Mouse (Mus musculus) testis, adult 2 months (tissue): ENCODE results near the gene Bicd2.
"Not testable (repeated sequence)": the region's sequence is repeated elsewhere in the genome, so short reads cannot be mapped to it uniquely, and the experiment has no call there.

Experiments used
- CTCF ChIP-seq: fragments of 200-500 bp; IDR thresholded peaks from 2 replicates; pipeline ENCODE4 v1.5.1; 2012; ENCODE audit warnings: low read depth, mild to moderate bottlenecking, inconsistent platforms, low read length, moderate library complexity; ENCODE audit not compliant: control insufficient read depth, insufficient read depth, insufficient replicate concordance
- POLR2A ChIP-seq: fragments of 200-500 bp; IDR thresholded peaks from 2 replicates; pipeline ENCODE4 v1.6.1; 2012; ENCODE audit warnings: low read depth, mild to moderate bottlenecking, inconsistent platforms, low read length, moderate library complexity; ENCODE audit not compliant: control insufficient read depth

DNA sequence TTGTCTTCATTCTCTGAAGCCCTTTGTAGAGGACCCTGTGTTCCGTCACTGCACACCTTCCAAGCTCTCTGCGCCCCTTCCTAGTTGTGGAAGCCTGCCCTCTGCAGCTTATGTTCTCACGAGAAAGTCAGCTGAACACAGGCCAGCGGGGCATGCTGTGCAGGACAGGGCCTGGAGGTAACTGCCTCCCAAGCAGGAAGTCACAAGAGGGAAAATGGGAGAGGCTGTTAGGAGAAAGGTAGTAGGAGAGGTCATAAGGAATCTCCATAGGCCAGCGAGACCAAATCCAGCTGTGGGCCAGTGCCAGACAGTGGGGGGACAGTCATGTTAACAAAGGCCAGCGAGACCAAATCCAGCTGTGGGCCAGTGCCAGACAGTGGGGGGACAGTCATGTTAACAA is 28.8 kb downstream of the Bicd2 start:
- TF ChIP-seq CTCF, POLR2A: not testable (repeated sequence)
